Mouse (Mus musculus): Measurements from ENCODE around the gene Kdsr. TPM values are rescaled to one million over a fixed set of nuclear protein-coding genes. Genes with fewer than 3 reads are reported as not detected.
A peak's percentile ranks its signal among the peaks of the same experiment; 100 is the strongest.

Kdsr gene
- polyA plus RNA-seq, 1 experiment = 9.5 TPM

DNA sequence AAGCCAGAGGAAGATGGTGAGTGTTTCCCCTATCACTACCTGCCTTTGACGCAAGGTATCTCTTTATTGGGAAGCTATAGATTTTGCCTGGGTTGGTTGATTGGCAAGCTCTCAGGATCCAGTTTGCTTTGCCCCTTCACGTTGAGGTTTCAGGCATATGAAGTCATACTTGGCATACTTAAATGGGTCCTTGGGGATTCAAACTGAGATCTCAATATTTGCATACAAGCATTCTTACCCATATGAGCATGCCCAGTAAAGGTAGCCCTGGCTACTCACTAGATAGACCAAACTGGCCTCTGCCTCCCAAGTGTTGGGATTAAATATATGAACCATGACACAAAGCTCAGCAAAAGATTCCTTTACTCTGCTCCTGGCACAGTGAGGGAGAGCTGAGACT, 5.3 kb upstream of the Kdsr start:
- DNase-seq (ENCODE audit: low read depth) = no peak
- no peak for TF ChIP-seq CTCF (IDR thresholded peaks at IDR 0.05; ENCODE audit: borderline replicate concordance, extremely low read depth, insufficient read depth, insufficient read length)
- no peak for TF ChIP-seq POLR2A (IDR thresholded peaks at IDR 0.05; ENCODE audit: borderline replicate concordance, extremely low read depth, insufficient read depth, insufficient read length, poor library complexity, severe bottlenecking)

DNA sequence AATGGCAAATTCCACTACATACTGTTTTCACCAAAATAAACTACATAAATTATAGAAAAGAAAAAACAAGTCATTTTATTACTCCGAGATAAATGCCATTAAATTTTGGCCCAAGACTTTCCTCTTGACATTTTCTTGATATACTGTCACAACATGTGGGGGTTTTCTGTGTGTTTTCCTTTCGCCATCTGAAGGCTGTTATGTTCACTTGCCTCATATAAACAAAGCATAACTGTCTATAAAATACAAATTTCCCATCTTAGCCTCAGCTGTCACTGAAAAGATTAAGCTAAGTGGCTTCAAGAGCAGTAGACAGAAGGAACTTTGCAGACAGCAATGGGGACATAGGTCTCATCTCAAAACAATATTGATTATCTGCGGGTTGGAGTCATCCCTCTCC, 4.8 kb upstream of the Kdsr start:
- TF ChIP-seq CTCF (IDR thresholded peaks at IDR 0.05; ENCODE audit: borderline replicate concordance, extremely low read depth, insufficient read depth, insufficient read length) = no peak
- no peak for TF ChIP-seq POLR2A (IDR thresholded peaks at IDR 0.05; ENCODE audit: borderline replicate concordance, extremely low read depth, insufficient read depth, insufficient read length, poor library complexity, severe bottlenecking)
- no peak for DNase-seq (ENCODE audit: low read depth)

DNA sequence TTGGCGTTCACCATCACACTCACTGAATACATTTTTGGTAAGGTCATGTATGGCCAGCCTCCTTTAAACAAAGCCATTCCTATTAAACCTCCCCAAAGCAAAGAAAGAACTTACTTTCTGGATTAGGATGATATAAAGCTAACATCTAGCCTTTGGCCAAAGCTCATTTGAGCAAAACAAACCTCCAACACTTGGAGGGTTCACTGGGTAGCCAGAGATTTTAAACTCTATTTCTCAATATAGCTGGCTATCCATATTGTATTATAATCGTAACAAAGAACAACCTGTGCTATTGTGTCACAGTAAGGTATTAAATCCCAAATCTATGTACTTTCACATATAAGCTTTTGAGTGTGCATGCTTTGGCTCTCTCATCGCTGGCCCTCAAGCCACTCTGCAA, 1.2 kb upstream of the Kdsr start:
- TF ChIP-seq POLR2A (IDR thresholded peaks at IDR 0.05; ENCODE audit: borderline replicate concordance, extremely low read depth, insufficient read depth, insufficient read length, poor library complexity, severe bottlenecking) = no peak
- no peak for TF ChIP-seq CTCF (IDR thresholded peaks at IDR 0.05; ENCODE audit: borderline replicate concordance, extremely low read depth, insufficient read depth, insufficient read length)

GRCm38 (mm10) chr1:106758734-106759571, 574 bp downstream of the Kdsr start:
- no peak for TF ChIP-seq CTCF (IDR thresholded peaks at IDR 0.05; ENCODE audit: borderline replicate concordance, extremely low read depth, insufficient read depth, insufficient read length)
- no peak for TF ChIP-seq POLR2A (IDR thresholded peaks at IDR 0.05; ENCODE audit: borderline replicate concordance, extremely low read depth, insufficient read depth, insufficient read length, poor library complexity, severe bottlenecking)

More for the DNA sequence above, 1.2 kb upstream of the Kdsr start:
- no peak for DNase-seq (ENCODE audit: low read depth)

GRCm38 (mm10) chr1:106756633-106757032, 2.9 kb downstream of the Kdsr start:
- no peak for DNase-seq (ENCODE audit: low read depth)
- TF ChIP-seq CTCF (IDR thresholded peaks at IDR 0.05; ENCODE audit: borderline replicate concordance, extremely low read depth, insufficient read depth, insufficient read length) (no peak), POLR2A (IDR thresholded peaks at IDR 0.05; ENCODE audit: borderline replicate concordance, extremely low read depth, insufficient read depth, insufficient read length, poor library complexity, severe bottlenecking) (no peak)

More at GRCm38 (mm10) chr1:106758734-106759571, 574 bp downstream of the Kdsr start:
- peak; percentile 22 for DNase-seq (ENCODE audit: low read depth)

DNA sequence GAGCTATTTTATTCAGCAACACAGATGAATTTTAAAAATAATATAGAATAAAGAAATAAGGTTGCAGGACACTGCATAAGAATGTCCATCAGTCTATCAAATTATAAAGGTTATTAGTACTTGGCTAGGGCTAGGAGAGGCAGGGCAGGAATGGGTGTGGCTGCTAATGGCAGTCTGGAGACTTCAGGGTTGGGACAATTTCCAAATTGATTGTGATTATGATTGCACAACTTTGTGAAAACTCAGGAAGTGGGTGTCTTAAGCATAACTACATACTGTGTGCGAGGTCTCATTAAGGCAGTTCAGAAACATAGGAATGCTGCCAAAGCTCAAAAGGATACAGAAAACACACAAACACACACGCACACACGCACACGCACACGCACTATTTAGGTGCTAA, 7.5 kb downstream of the Kdsr start:
- DNase-seq (ENCODE audit: low read depth) = no peak
- TF ChIP-seq POLR2A (IDR thresholded peaks at IDR 0.05; ENCODE audit: borderline replicate concordance, extremely low read depth, insufficient read depth, insufficient read length, poor library complexity, severe bottlenecking) (no peak), CTCF (IDR thresholded peaks at IDR 0.05; ENCODE audit: borderline replicate concordance, extremely low read depth, insufficient read depth, insufficient read length) (no peak)

GRCm38 (mm10) chr1:106750656-106751055, 8.9 kb downstream of the Kdsr start:
- DNase-seq (ENCODE audit: low read depth) = no peak
- TF ChIP-seq POLR2A (IDR thresholded peaks at IDR 0.05; ENCODE audit: borderline replicate concordance, extremely low read depth, insufficient read depth, insufficient read length, poor library complexity, severe bottlenecking) (no peak), CTCF (IDR thresholded peaks at IDR 0.05; ENCODE audit: borderline replicate concordance, extremely low read depth, insufficient read depth, insufficient read length) (no peak)

GRCm38 (mm10) chr1:106748555-106749315, 10.8 kb downstream of the Kdsr start:
- TF ChIP-seq POLR2A (IDR thresholded peaks at IDR 0.05; ENCODE audit: borderline replicate concordance, extremely low read depth, insufficient read depth, insufficient read length, poor library complexity, severe bottlenecking) (no peak), CTCF (IDR thresholded peaks at IDR 0.05; ENCODE audit: borderline replicate concordance, extremely low read depth, insufficient read depth, insufficient read length) (no peak)
- DNase-seq (ENCODE audit: low read depth) = no peak

- TF ChIP-seq CTCF (IDR thresholded peaks at IDR 0.05; ENCODE audit: borderline replicate concordance, extremely low read depth, insufficient read depth, insufficient read length) (no peak), POLR2A (IDR thresholded peaks at IDR 0.05; ENCODE audit: borderline replicate concordance, extremely low read depth, insufficient read depth, insufficient read length, poor library complexity, severe bottlenecking) (no peak)
- DNase-seq (ENCODE audit: low read depth) = no peak
Observed at GRCm38 (mm10) chr1:106742980-106743379, 16.5 kb downstream of the Kdsr start.

DNA sequence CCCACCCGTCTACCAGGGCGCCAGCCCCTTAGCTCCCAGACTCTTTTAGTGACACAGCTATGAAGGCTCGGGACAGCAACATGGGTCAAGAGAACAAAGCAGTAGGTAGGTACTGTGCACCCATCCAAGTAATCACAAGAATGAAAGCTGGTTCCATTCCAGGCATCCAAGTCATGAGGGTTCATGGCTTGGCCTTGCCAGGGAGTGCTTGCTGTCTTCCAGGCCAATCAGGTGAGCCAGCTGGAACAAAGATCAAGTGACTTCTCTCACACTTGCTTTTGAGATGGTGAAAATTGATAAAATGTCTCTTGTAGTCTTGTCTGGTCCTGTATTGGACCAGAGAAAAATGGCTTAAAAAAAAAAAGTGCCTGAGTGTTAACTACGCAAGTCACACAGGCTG, 18.8 kb downstream of the Kdsr start:
- TF ChIP-seq CTCF (IDR thresholded peaks at IDR 0.05; ENCODE audit: borderline replicate concordance, extremely low read depth, insufficient read depth, insufficient read length) (no peak), POLR2A (IDR thresholded peaks at IDR 0.05; ENCODE audit: borderline replicate concordance, extremely low read depth, insufficient read depth, insufficient read length, poor library complexity, severe bottlenecking) (no peak)
- no peak for DNase-seq (ENCODE audit: low read depth)

DNA sequence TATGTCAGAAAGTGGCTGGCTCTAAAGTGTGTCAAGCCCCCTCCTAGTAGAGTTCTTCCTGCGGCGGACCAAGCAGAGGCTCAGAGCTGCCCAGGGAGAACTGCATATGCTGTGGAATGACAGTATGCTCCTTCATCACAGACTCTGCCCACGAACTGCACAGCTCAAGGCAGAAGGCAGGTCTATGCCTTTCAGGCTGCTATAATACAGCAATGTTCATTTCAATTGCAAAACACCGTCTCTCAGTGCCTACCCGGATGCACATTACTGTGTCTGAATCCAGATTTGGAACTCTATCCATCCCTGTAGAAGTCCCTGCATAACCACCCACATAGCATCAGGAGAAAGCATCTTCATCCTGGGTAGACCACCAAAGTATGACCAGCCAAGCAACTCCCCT, 19.7 kb downstream of the Kdsr start:
- no peak for DNase-seq (ENCODE audit: low read depth)
- no peak for TF ChIP-seq CTCF (IDR thresholded peaks at IDR 0.05; ENCODE audit: borderline replicate concordance, extremely low read depth, insufficient read depth, insufficient read length)
- no peak for TF ChIP-seq POLR2A (IDR thresholded peaks at IDR 0.05; ENCODE audit: borderline replicate concordance, extremely low read depth, insufficient read depth, insufficient read length, poor library complexity, severe bottlenecking)
